Mouse (Mus musculus) naive thymus-derived CD4-positive, alpha-beta T cell, adult 2 months (primary cell): ENCODE measurements around the gene Nt5c2.
A peak's percentile ranks its signal among the peaks of the same experiment; 100 is the strongest.

Experiments used
- DNase-seq: peaks from one replicate; pipeline ENCODE4 v3.0.0-alpha.2; 2011; ENCODE audit warnings: low read depth

The Nt5c2 gene

GRCm38 (mm10) chr19:46966330-46966729, 48.6 kb downstream of the Nt5c2 start:
- DNase-seq = no peak

DNA sequence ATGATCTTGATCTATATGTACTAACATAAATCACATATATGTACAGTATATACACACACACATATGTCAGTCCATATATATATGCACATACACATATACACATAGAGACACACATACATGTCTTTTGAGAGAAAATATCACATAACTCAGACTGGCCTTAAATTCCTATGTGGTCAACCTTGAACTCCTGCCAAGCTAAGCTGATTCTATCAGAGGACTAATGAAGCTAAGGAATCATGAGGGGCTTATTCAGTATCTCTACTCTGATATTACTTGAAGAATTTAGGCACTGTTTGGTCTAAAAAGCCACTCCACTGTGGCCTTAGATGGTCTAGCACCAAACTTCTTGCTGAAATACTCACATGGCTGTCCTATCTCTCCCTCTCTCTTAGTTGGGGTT, 49.5 kb downstream of the Nt5c2 start:
- no peak for DNase-seq

DNA sequence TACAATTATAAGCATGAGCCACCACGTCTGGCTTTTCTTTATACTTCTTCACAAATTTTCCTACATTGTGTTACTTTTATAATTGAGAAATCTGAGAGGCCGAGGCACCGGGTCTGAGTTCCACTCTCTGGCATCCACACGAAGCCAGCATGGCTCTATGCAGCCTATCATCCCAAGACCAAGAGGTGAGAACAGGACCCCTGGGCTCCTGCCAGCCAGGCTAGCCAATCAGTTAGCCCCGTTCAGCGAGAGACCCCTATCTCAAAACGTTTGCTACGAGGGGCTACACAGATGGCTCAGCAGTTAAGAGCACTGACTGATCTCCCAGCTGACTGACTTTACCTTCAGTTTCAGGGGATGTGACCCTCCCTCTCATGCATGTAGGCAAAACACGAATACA, 50.6 kb downstream of the Nt5c2 start:
- no peak for DNase-seq

- DNase-seq = no peak
Measured at GRCm38 (mm10) chr19:46963440-46963839, 51.5 kb downstream of the Nt5c2 start.

DNA sequence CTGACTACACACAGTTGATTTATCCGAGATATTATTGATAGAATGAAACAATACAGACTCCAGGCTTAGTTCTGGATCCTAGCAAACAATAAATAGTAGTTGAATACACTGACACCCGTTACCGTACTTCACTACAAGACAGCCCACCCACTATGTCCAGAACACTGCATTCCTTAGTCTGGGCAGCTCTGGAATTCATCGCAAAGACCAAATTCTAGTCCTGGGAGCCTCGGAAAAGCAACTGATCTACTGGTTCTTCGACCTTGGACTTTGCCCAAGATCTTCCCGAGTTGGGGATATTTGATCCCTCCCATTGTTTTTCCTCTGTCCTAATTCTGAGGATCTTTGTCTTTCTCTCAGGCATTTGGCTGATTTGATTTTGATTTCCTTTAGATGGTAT, 52.1 kb downstream of the Nt5c2 start:
- no peak for DNase-seq

DNA sequence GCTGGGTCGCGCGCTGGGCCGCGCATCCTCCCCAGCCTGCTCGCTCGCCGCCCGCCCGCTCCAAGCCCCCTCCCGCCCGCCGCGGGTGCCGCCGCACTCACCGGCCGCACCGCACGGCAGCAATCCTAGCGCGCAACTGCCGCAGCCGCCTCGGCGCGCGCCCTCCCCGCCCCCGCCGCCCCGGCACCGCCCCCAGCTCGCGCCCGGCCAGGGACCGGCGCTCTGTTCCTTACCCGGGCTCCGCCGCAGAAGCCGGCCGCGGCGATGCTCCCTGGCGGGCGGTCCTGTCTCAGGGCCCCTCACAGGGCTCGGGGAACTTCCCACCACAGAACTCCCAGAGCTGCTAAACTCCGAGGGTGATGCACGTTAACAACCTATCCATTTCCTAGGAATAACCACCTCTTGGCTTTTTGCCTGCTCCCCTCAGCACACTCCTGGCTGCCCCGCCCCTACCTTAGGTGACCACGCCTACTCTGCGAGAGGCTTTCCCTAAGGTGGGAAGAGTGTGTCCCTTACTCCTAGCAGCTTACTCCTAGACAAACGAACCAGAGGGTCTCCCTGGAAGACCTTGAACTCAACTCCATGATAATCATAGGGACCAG, 52.7 kb downstream of the Nt5c2 start:
- DNase-seq = peak; percentile 80

GRCm38 (mm10) chr19:46961652-46962051, 53.3 kb downstream of the Nt5c2 start:
- peak; percentile 82 for DNase-seq

DNA sequence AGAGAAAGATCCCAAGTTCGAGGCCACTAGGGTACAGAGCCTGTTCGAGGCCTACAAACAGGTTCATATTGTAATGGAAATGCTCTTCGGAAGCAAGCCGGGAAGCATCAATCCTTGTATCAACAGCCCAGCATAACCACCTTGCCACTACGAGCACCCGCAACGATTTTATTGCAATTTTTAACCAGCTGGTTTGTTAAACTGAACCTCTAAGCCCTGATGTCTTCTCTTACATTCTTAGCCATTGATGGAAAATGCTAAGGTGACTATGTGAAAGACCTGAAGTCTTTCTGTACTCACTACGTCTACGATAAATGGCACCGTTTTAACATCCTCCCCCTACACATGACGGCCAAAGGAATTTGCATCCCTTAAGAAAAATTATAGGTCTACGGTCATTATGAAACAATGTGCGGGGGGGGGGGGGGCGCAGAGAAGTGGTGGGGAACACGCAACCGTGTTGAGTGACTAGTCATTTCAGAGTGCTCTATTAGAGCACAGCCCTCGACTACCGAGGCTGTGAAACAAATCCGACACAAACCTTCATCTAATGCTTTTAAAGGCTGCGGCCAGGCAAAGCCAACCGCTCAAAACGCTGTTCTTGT, 53.8 kb downstream of the Nt5c2 start:
- DNase-seq = peak; percentile 39

DNA sequence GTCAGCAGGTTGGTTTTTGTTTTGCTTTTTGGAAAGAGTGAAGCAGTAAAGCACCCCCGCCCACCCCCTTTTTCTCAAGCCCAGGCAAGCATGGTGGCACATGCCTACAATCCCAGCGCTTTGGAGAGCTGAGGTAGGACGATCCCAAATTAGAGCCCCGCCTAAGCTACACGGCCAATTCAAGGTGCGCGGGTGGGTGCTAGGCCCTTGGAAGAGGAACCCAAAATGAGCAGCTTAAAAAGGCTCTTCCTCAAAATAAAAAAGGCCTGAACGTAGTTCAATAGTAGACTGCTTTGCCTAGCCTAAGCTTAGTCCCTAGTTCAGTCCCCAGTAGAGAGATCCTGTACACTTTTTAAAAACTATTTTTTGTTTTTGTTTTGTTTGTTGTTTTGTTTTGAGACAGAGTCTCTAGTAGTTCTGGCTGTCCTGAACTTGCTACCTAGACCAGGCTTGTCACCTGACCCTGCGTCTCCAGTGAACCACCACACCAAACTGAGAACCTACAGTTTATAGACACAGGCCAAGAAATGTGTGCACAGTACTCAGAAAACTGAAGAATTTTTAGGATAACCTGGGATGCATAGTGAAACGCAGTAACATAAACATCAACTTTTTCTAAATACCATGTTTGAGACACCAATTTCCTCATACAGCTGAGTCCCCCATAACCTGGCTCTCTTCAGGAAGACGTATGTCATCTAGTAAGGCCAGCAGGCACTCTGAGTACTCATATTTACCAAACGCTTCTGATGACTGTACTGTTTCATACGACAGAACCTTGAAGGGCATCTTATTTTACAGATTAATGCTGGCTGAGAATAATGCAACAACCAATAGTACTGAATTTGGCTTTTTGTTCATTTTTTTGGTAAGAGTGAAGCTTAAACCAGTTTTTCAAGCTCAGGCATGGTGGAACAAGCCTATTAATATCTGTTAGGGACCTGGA, 54.6 kb downstream of the Nt5c2 start:
- DNase-seq = peak; percentile 27

DNA sequence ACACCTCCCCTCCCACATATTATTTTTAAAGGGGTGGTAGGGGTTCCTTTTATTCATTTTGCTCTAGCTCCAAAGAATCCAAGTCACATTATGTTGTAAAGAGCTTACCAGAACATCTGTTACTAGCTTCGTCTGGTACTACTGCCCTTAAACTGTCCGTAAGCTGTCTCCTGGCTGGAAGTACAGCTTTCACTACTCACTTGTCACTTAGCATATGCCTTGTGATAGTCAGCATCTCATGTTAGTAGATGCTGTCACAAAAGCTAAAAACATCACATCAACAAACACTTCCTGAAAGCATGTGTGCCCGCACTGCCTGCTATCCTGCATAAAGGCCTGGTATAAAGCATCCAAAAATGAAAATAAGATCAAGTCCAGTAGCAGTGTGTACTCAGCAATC, 55.4 kb downstream of the Nt5c2 start:
- DNase-seq = no peak

DNA sequence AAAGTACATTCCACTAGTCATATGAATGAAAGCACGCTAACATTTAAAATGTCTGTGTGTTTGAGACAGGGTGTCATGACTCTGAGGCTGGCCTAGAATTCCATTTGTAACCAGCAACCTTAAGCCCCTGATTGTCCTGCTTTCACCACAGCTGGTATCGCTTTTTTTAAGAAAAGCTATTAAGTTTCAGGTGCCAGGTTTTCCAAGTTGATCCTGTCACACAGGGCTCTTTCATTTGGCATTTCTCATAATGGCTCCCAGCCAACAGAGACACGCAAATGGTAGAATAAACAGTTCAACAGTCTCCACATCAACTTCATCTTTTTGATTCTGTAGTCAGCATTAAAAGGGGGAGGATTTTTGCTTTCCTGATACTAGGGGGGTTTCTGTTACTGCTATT, 56.4 kb downstream of the Nt5c2 start:
- DNase-seq = no peak

- DNase-seq = no peak
Measured at GRCm38 (mm10) chr19:46957971-46958370, 57.0 kb downstream of the Nt5c2 start.

GRCm38 (mm10) chr19:46957001-46957400, 58.0 kb downstream of the Nt5c2 start:
- DNase-seq = no peak

- no peak for DNase-seq
Measured at GRCm38 (mm10) chr19:46956410-46956809, 58.5 kb downstream of the Nt5c2 start.

- no peak for DNase-seq
Measured at GRCm38 (mm10) chr19:46955630-46956029, 59.3 kb downstream of the Nt5c2 start.

DNA sequence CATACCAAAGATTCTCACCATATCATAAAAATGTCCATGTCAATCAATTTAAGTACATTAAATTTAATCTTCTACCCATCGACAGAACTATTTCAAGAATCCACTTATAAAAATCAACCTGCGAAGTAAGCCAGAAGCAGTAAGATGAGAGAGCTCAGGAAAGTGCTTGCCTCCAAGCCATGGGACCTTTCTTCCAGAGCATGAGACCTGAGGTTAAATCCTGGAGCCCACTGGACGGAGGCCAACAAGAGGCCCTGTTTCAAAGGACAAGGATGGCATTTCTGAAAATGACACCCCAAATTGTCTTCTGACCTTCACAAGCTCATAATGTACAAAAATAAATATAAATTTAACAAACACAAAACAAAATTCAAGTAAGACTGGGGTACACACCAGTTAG, 61.4 kb downstream of the Nt5c2 start:
- no peak for DNase-seq

DNA sequence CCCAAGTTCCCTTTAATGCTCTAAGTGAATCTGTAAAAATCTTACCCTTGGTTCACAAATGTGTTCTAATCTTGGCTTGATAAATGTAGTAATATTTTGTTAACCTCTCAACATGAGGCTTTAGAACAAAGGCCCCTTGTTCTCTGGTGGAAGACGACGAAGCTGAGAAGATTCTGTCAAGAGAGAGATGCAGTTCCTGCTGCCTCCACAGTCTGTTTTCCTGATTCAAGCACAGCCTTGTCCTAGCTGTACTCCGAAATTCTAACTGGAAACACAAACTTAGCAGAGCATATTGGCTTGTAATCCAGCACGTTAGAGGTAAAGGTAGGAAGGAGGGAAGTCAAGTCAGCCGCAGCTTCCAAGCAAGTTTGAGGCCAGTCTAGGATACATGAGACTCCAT, 62.0 kb downstream of the Nt5c2 start:
- no peak for DNase-seq

DNA sequence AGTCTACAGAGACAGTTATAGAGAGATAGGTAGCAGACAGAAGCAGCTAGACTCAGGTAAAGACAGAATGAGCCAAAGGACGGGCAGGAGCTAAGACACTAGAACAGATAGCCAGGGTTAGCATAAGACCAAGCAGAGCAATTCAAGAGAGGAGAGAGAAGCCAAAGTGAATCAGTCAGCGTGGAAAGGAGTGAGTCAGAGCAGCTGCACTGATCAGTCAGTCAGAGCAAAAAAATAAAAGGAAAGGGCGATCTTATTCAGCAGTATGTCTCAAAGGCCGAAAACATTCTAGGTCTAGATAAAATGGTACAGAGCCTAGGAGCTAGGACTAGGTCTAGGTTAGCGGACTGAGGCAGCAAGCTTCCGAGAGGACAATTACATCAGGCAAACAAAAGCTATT, 70.6 kb downstream of the Nt5c2 start:
- DNase-seq = no peak

DNA sequence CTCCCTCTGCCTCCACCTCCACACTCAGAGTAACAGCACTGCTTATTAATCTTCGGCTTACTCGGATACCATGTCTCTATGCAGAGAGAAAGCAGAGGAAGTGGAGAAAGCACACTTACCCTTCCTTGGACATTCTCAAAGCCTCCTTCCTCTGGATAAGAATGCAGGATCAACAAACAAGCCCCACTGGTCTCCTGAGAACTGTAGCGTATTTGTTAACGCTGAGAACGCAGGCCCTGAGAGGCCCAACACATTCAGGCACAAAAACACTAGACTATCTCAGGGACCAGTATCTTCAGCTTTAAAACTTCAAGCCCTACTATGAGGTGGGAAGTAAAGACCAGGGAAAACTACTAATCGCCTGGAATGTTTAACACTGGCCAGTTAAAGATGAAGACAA, 77.8 kb downstream of the Nt5c2 start:
- no peak for DNase-seq

GRCm38 (mm10) chr19:46934025-46934424, 80.9 kb downstream of the Nt5c2 start:
- DNase-seq = no peak

GRCm38 (mm10) chr19:46932608-46933007, 82.3 kb downstream of the Nt5c2 start:
- no peak for DNase-seq

GRCm38 (mm10) chr19:46930026-46930425, 84.9 kb downstream of the Nt5c2 start:
- no peak for DNase-seq

DNA sequence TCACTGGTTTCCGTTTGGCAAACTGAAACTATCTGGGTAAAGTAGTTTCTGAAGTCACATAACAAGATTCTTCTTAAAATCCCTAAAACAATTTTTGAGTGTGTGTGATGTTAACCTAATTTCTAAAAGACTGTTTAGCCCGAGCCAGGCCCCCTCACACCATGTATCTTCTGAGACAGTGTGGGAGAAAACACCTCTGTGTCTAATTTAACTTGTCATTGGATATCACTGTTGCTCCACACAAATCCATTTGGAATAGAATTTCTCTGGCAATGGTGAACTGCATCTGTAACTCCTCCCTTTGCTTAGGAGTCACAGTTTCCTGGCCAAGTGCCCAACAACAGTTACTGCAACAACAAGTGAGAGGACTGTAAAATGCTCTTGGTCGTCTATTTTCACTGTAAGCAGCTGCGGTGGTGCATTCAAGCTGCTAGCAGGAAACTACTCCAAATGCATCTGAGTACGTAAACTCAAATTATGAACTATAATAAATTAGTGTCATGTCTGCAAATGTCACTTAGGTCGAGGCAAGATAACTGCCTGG, 85.8 kb downstream of the Nt5c2 start:
- peak; percentile 64 for DNase-seq
